Mouse (Mus musculus) brain, embryonic 14.5 days (tissue): ENCODE results near the gene Gpc6.

Source experiments
- CTCF ChIP-seq: fragments of 200-500 bp; IDR thresholded peaks from 2 replicates; pipeline ENCODE4 v1.5.1; 2012; ENCODE audit warnings: inconsistent platforms, mild to moderate bottlenecking, moderate library complexity, borderline replicate concordance; ENCODE audit not compliant: insufficient read depth, insufficient read length; ENCODE audit errors: extremely low read depth
- POLR2A ChIP-seq: fragments of 200-500 bp; IDR thresholded peaks from 2 replicates; pipeline ENCODE4 v1.6.1; 2012; ENCODE audit warnings: mild to moderate bottlenecking, inconsistent platforms, borderline replicate concordance; ENCODE audit not compliant: poor library complexity, insufficient read depth, insufficient read length, severe bottlenecking; ENCODE audit errors: extremely low read depth

GRCm38 (mm10) chr14:117122036-117122435, 196.9 kb downstream of the Gpc6 start:
- TF ChIP-seq CTCF (no peak), POLR2A (no peak)
